20 mouse cellular contexts compared by ENCODE assay signal in the genomic region with DNA sequence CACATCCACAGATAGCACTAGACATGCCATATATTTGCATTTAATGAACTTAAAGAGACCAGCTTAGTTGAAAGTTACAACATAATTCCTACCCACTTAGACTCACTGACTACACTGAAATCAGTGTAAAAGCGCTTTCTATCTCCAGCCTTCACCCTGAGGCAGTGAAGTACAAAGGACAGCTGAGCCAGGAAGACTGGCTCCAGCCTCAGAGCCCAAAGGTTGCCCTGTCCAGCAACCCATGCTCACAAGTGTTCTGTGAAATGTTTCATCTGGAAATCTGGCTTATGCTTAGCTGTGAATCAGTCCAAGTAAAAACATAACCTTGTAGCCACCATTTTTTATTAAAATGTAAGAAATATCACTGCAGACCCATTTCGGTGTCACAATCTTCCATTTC.
"Had no signal": no experiment of that assay in that cellular context is flagged by ENCODE, and none has a peak within 500 bp of the region (broad histone marks: within the 10 kb centered on the region; RNA-seq: fewer than 3 reads in every experiment).

No protein-coding gene starts in this region.

- H3K4me1 ChIP-seq: heart, embryonic 13.5 days; heart, embryonic 15.5 days; hindbrain, embryonic 13.5 days; hindbrain, embryonic 15.5 days; kidney, embryonic 15.5 days; limb, embryonic 13.5 days; limb, embryonic 15.5 days; liver, embryonic 12.5 days had no signal

- DNase-seq: forebrain, postnatal 0 days; gastrocnemius, postnatal 14 days; gastrocnemius, postnatal 36 days; heart, adult 2 months; heart, postnatal 14 days; heart, postnatal 36 days; kidney, adult 18-20 months; layer of hippocampus, adult 9-11 months; layer of hippocampus, postnatal 36 days; left cerebral cortex, postnatal 4 days had no signal

- H3K4me3 ChIP-seq: heart, adult 2 months; heart, embryonic 13.5 days; heart, embryonic 15.5 days; hindbrain, embryonic 13.5 days; hindbrain, embryonic 15.5 days; kidney, embryonic 15.5 days; limb, embryonic 13.5 days; limb, embryonic 15.5 days; liver, embryonic 12.5 days had no signal

- H3K27me3 ChIP-seq: heart, embryonic 13.5 days; heart, embryonic 15.5 days; hindbrain, embryonic 13.5 days; hindbrain, embryonic 15.5 days; kidney, embryonic 15.5 days; limb, embryonic 13.5 days; limb, embryonic 15.5 days; liver, embryonic 12.5 days had no signal

- H3K27ac ChIP-seq: heart, adult 2 months; heart, embryonic 13.5 days; heart, embryonic 15.5 days; hindbrain, embryonic 13.5 days; hindbrain, embryonic 15.5 days; hindbrain, postnatal 0 days; kidney, embryonic 15.5 days; limb, embryonic 13.5 days; limb, embryonic 15.5 days; liver, embryonic 12.5 days; liver, embryonic 14.5 days had no signal
